Mouse (Mus musculus): ENCODE measurements around the gene Tpst2. TPM values are rescaled to one million over a fixed set of nuclear protein-coding genes. Genes with fewer than 3 reads are reported as not detected.

The Tpst2 gene
- total and polyA plus RNA-seq, 3 experiments = 32.9 to 156 (median 55.7) TPM

DNA sequence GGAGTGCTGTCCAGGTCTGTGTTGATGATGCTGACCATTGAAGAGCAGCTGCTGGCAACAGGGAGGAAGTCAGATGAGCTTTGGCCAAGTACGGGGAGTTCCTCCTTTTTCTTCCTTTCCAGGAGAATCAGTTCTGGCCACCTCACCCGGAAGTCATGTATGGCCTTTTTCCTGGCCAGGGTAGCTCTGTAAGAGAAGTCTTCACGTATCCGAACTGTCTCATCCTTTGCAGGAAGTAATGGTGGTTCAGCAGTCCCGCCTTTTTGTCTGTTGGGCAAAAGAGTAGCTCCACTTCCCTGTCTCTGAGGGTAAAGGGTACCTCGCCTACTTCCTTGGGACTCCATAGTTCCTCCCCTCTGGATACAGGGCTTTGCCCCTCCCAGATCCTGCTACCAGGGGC is 79.0 kb downstream of the Tpst2 start:
- no peak overlapping the region for H3K4me3 ChIP-seq (ENCODE audit: low read depth, low read length)
- no peaks in the 10 kb centered on the region for H3K27me3 ChIP-seq (ENCODE audit: insufficient read depth, low read length)
- H3K9me3 ChIP-seq (replicated peaks) = no peaks in the 10 kb centered on the region
- H3K4me1 ChIP-seq (ENCODE audit: insufficient read depth, low read depth, low read length) = peaks cover 63% of the 10 kb centered on the region
- DNase-seq (ENCODE audit: low spot score) (no peak), ATAC-seq (ENCODE audit: extremely low read depth, insufficient number of reproducible peaks, low FRiP score, poor library complexity, severe bottlenecking) (no peak)
- TF ChIP-seq GATA1 (IDR thresholded peaks at IDR 0.05; ENCODE audit: borderline replicate concordance, low read length) (no peak), CTCF (IDR thresholded peaks at IDR 0.05; ENCODE audit: low read depth, low read length) (no peak), GATA2 (IDR thresholded peaks at IDR 0.05; ENCODE audit: borderline replicate concordance, low read depth, low read length) (no peak), POLR2AphosphoS5 (IDR thresholded peaks at IDR 0.05; ENCODE audit: insufficient replicate concordance, low read depth, low read length) (no peak), TAL1 (conservative IDR thresholded peaks at IDR 0.05; ENCODE audit: low read depth, low read length) (no peak)
- H3K36me3 ChIP-seq (replicated peaks) = peaks cover 88% of the 10 kb centered on the region

DNA sequence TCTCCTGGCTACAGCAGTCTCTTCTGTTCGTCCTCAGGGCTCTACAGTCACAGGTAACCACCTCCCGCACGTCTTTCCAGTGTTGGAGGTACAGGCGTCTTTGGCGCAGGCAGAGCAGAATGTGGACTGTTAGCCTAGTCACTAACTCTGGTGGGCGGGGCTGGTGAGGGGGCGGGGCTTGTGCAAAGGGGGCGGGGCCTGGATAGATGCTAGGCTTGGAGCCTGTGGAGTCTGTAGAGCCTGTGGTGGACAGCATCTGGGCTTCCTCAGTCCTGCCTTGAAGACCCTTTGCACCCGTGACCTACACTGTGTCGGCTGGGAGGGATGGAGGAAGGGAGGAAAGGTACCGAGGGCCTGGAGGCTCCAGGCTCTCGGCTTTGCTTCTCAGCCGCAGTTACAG is 79.4 kb downstream of the Tpst2 start, which contains the start of gene Gm6583:
Gene Gm6583 (minus strand): TSS at position 124 of the 400 bp plus-strand sequence.
- DNase-seq (ENCODE audit: low spot score) (no peak), ATAC-seq (ENCODE audit: extremely low read depth, insufficient number of reproducible peaks, low FRiP score, poor library complexity, severe bottlenecking) (no peak)
- H3K36me3 ChIP-seq (replicated peaks) = peaks cover 84% of the 10 kb centered on the region
- H3K4me1 ChIP-seq (ENCODE audit: insufficient read depth, low read depth, low read length) = peaks cover 63% of the 10 kb centered on the region
- H3K4me3 ChIP-seq (ENCODE audit: low read depth, low read length) = no peak within 1 kb of the TSS
- no peaks in the 10 kb centered on the region for H3K27me3 ChIP-seq (ENCODE audit: insufficient read depth, low read length)
- no peak for TF ChIP-seq POLR2AphosphoS5 (IDR thresholded peaks at IDR 0.05; ENCODE audit: insufficient replicate concordance, low read depth, low read length)
- no peak for TF ChIP-seq CTCF (IDR thresholded peaks at IDR 0.05; ENCODE audit: low read depth, low read length)
- TF ChIP-seq GATA1 (IDR thresholded peaks at IDR 0.05; ENCODE audit: borderline replicate concordance, low read length) = no peak
- no peak for TF ChIP-seq TAL1 (conservative IDR thresholded peaks at IDR 0.05; ENCODE audit: low read depth, low read length)
- no peak for TF ChIP-seq GATA2 (IDR thresholded peaks at IDR 0.05; ENCODE audit: borderline replicate concordance, low read depth, low read length)
- H3K9me3 ChIP-seq (replicated peaks) = no peaks in the 10 kb centered on the region

DNA sequence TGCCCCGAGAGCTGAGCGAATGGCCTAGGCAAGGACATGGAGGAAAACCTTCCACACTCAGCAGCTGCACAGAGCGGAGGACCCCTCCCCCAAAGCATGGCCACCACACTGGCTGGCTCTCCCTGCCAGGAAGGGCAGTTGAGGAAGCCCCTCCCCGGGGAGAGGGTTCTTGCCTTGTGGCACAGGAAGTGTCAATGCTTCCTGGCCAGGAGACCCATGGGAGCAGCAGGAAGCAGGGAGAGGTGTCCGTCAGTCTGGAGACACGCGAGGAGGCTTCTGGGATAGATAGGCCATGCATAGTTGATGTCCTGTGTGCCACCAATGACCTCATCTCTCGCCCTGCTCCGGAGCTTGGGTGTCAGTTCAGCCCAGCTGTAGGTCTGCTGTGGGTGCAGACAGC is 79.8 kb downstream of the Tpst2 start:
- Histone ChIP-seq H3K9me3 (replicated peaks) (no peaks in the 10 kb centered on the region), H3K36me3 (replicated peaks) (peaks cover 80% of the 10 kb centered on the region), H3K27me3 (ENCODE audit: insufficient read depth, low read length) (no peaks in the 10 kb centered on the region), H3K4me1 (ENCODE audit: insufficient read depth, low read depth, low read length) (peaks cover 61% of the 10 kb centered on the region), H3K4me3 (ENCODE audit: low read depth, low read length) (no peak overlapping the region)
- DNase-seq (ENCODE audit: low spot score) = no peak
- ATAC-seq (ENCODE audit: extremely low read depth, insufficient number of reproducible peaks, low FRiP score, poor library complexity, severe bottlenecking) = no peak
- TF ChIP-seq POLR2AphosphoS5 (IDR thresholded peaks at IDR 0.05; ENCODE audit: insufficient replicate concordance, low read depth, low read length) (no peak), GATA1 (IDR thresholded peaks at IDR 0.05; ENCODE audit: borderline replicate concordance, low read length) (no peak), CTCF (IDR thresholded peaks at IDR 0.05; ENCODE audit: low read depth, low read length) (no peak), TAL1 (conservative IDR thresholded peaks at IDR 0.05; ENCODE audit: low read depth, low read length) (no peak), GATA2 (IDR thresholded peaks at IDR 0.05; ENCODE audit: borderline replicate concordance, low read depth, low read length) (no peak)

DNA sequence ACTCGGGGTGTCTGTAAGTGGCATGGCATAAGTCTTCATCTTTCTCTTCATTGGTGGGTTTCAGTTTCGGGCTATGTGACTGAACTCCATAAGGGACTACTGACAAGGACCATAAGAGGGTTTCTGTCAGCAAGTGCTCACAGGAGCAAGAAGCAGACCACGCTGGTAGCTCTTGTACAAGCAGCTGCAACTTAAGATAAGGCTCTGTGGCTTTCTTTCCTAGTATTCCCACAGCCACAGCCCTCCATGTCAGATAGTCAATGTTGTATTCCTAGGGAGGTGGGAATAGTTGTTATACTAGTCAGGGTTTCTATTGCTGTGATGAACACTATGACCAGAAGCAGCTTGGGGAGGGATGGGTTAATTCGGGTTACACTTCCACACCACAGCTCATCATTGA is 83.0 kb downstream of the Tpst2 start:
- TF ChIP-seq POLR2AphosphoS5 (IDR thresholded peaks at IDR 0.05; ENCODE audit: insufficient replicate concordance, low read depth, low read length) = no peak
- TF ChIP-seq GATA2 (IDR thresholded peaks at IDR 0.05; ENCODE audit: borderline replicate concordance, low read depth, low read length) = no peak
- peak; percentile 99 for TF ChIP-seq TAL1 (conservative IDR thresholded peaks at IDR 0.05; ENCODE audit: low read depth, low read length)
- Histone ChIP-seq H3K4me3 (ENCODE audit: low read depth, low read length) (peak overlapping the region; percentile 57; the same call in 1 of the 2 replicates), H3K36me3 (replicated peaks) (peaks cover 78% of the 10 kb centered on the region), H3K27me3 (ENCODE audit: insufficient read depth, low read length) (no peaks in the 10 kb centered on the region), H3K4me1 (ENCODE audit: insufficient read depth, low read depth, low read length) (peaks cover 68% of the 10 kb centered on the region), H3K9me3 (replicated peaks) (peaks cover 8% of the 10 kb centered on the region)
- peak; percentile 83 for DNase-seq (ENCODE audit: low spot score)
- peak; percentile 88 for ATAC-seq (ENCODE audit: extremely low read depth, insufficient number of reproducible peaks, low FRiP score, poor library complexity, severe bottlenecking)

DNA sequence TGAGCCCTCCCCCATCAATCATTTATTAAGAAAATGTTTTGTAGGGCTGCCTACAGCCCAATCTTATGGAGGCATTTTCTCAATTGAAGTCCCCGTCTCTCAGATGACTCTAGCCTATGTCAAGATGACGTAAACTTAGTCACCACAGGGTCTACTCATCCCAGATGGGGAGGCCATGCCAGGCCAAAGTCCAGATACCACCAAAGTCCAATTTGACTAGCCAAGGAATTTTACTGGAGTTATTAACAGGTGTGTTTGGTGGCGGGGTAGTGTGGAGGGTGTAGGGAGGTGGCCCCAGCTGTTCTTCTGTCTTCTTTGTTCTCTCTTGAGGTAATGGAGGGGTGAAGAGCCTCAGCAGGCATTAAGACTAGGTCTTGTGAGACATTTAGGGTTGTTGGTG is 83.6 kb downstream of the Tpst2 start:
- DNase-seq (ENCODE audit: low spot score) = no peak
- Histone ChIP-seq H3K4me1 (ENCODE audit: insufficient read depth, low read depth, low read length) (peaks cover 66% of the 10 kb centered on the region), H3K36me3 (replicated peaks) (peaks cover 78% of the 10 kb centered on the region), H3K4me3 (ENCODE audit: low read depth, low read length) (peak overlapping the region; percentile 45; the same call in 1 of the 2 replicates), H3K27me3 (ENCODE audit: insufficient read depth, low read length) (no peaks in the 10 kb centered on the region), H3K9me3 (replicated peaks) (peaks cover 8% of the 10 kb centered on the region)
- no peak for ATAC-seq (ENCODE audit: extremely low read depth, insufficient number of reproducible peaks, low FRiP score, poor library complexity, severe bottlenecking)
- TF ChIP-seq GATA1 (IDR thresholded peaks at IDR 0.05; ENCODE audit: borderline replicate concordance, low read length) (no peak), TAL1 (conservative IDR thresholded peaks at IDR 0.05; ENCODE audit: low read depth, low read length) (no peak), POLR2AphosphoS5 (IDR thresholded peaks at IDR 0.05; ENCODE audit: insufficient replicate concordance, low read depth, low read length) (no peak), CTCF (IDR thresholded peaks at IDR 0.05; ENCODE audit: low read depth, low read length) (no peak), GATA2 (IDR thresholded peaks at IDR 0.05; ENCODE audit: borderline replicate concordance, low read depth, low read length) (no peak)

DNA sequence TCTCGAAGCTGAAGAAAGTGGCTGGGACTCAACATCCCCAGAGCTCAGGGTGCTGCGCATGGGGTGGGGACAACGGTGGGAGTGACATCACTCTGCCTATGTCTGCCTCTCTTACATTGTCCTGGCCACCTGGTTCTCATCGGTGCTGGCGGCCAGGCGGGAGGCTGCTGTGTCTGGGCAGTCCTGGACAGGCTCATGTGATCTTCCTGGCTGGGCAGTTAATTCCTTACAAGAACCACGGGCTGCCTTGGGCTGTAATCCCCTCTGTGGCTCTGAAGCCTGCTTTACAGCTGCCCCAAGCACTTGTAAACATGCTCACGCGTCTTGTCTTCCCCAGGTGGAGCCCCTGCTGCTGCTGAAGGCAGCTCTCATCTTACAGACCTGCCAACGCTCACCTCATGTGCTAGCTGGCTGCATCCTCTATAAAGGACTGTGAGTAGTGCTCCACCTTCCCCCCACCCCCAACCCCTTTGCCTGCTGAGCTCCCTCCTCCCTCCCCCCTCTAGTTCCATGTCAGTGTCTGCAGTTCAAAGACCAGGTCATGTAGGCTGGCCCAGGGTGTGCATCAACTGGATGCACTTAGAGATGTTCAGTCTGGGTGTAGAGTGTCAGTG is 87.8 kb downstream of the Tpst2 start:
- no peaks in the 10 kb centered on the region for H3K27me3 ChIP-seq (ENCODE audit: insufficient read depth, low read length)
- H3K36me3 ChIP-seq (replicated peaks) = peaks cover 74% of the 10 kb centered on the region
- no peak for DNase-seq (ENCODE audit: low spot score)
- H3K4me3 ChIP-seq (ENCODE audit: low read depth, low read length) = no peak overlapping the region
- no peak for ATAC-seq (ENCODE audit: extremely low read depth, insufficient number of reproducible peaks, low FRiP score, poor library complexity, severe bottlenecking)
- TF ChIP-seq CTCF (IDR thresholded peaks at IDR 0.05; ENCODE audit: low read depth, low read length) (no peak), POLR2AphosphoS5 (IDR thresholded peaks at IDR 0.05; ENCODE audit: insufficient replicate concordance, low read depth, low read length) (no peak), TAL1 (conservative IDR thresholded peaks at IDR 0.05; ENCODE audit: low read depth, low read length) (no peak), GATA2 (IDR thresholded peaks at IDR 0.05; ENCODE audit: borderline replicate concordance, low read depth, low read length) (no peak), GATA1 (IDR thresholded peaks at IDR 0.05; ENCODE audit: borderline replicate concordance, low read length) (no peak)
- peaks cover 8% of the 10 kb centered on the region for H3K9me3 ChIP-seq (replicated peaks)
- H3K4me1 ChIP-seq (ENCODE audit: insufficient read depth, low read depth, low read length) = peaks cover 27% of the 10 kb centered on the region

Other genes with a start within 250 kb of the Tpst2 start
- gene Cryba4, start 24.2 kb upstream of the Tpst2 start, total RNA-seq (2014; fragmentation: Nextera tagmentation) = not detected in 2 replicates
- gene Cryba4, start 24.2 kb upstream of the Tpst2 start, total RNA-seq (2017) = 0.98 TPM in 1 of 2 replicates, not detected in the other
- 0.43 and 0.63 TPM in 2 replicates for gene Cryba4, start 24.2 kb upstream of the Tpst2 start, polyA plus RNA-seq (2012)
- not detected in 2 replicates for gene Crybb1, start 20.9 kb upstream of the Tpst2 start, total RNA-seq (2014; fragmentation: Nextera tagmentation)
- gene Crybb1, start 20.9 kb upstream of the Tpst2 start, total RNA-seq (2017) = not detected in 2 replicates
- gene Crybb1, start 20.9 kb upstream of the Tpst2 start, polyA plus RNA-seq (2012) = 0.14 TPM in 1 of 2 replicates, not detected in the other
- gene Tfip11, start 49.7 kb downstream of the Tpst2 start, total RNA-seq (2014; fragmentation: Nextera tagmentation) = 19.4 and 21.7 TPM in 2 replicates
- 14.9 and 19.4 TPM in 2 replicates for gene Tfip11, start 49.7 kb downstream of the Tpst2 start, total RNA-seq (2017)
- 54.1 and 58.2 TPM in 2 replicates for gene Tfip11, start 49.7 kb downstream of the Tpst2 start, polyA plus RNA-seq (2012)
- gene Srrd, start 66.3 kb downstream of the Tpst2 start, total RNA-seq (2014; fragmentation: Nextera tagmentation) = 28.0 and 49.0 TPM in 2 replicates
- 18.5 and 28.7 TPM in 2 replicates for gene Srrd, start 66.3 kb downstream of the Tpst2 start, total RNA-seq (2017)
- 21.3 and 27.5 TPM in 2 replicates for gene Srrd, start 66.3 kb downstream of the Tpst2 start, polyA plus RNA-seq (2012)
- gene Hps4, start 66.4 kb downstream of the Tpst2 start, total RNA-seq (2014; fragmentation: Nextera tagmentation) = 31.7 and 33.8 TPM in 2 replicates
- gene Hps4, start 66.4 kb downstream of the Tpst2 start, total RNA-seq (2017) = 16.7 and 21.5 TPM in 2 replicates
- 40.7 and 47.7 TPM in 2 replicates for gene Hps4, start 66.4 kb downstream of the Tpst2 start, polyA plus RNA-seq (2012)
- not detected in 2 replicates for gene Gm6583, start 79.3 kb downstream of the Tpst2 start, total RNA-seq (2014; fragmentation: Nextera tagmentation)
- not detected in 2 replicates for gene Gm6583, start 79.3 kb downstream of the Tpst2 start, total RNA-seq (2017)
- gene Gm6583, start 79.3 kb downstream of the Tpst2 start, polyA plus RNA-seq (2012) = not detected in 2 replicates
- gene Asphd2, start 118.2 kb downstream of the Tpst2 start, total RNA-seq (2014; fragmentation: Nextera tagmentation) = not detected in 2 replicates
- 0.12 and 0.16 TPM in 2 replicates for gene Asphd2, start 118.2 kb downstream of the Tpst2 start, total RNA-seq (2017)
- not detected in 2 replicates for gene Asphd2, start 118.2 kb downstream of the Tpst2 start, polyA plus RNA-seq (2012)
- gene Gm6588, start 172.7 kb downstream of the Tpst2 start, total RNA-seq (2014; fragmentation: Nextera tagmentation) = not detected in 2 replicates
- gene Gm6588, start 172.7 kb downstream of the Tpst2 start, total RNA-seq (2017) = 0.16 TPM in 1 of 2 replicates, not detected in the other
- gene Gm6588, start 172.7 kb downstream of the Tpst2 start, polyA plus RNA-seq (2012) = not detected in 2 replicates

Measured in G1E (cell line).